Mouse (Mus musculus) mouse trophoblast stem cell (cell line): ENCODE data around the gene Sstr4.

Experiments
- in situ Hi-C, 2 experiments: fragments of 300-500 bp; cut with MseI, MboI; formaldehyde crosslinking; loops; 2 replicates in 1 of 2; 3 replicates in 1 of 2; pipeline ENCODE4 v1.15.1; 2025

Sstr4 gene

GRCm38 (mm10) chr2:148395131-148396051 lies at the start of gene Sstr4:
Gene Sstr4 (plus strand): TSS chr2:148395344.
- in situ Hi-C loops, result no loop called here

- in situ Hi-C loops, result no loop called here
Measured at GRCm38 (mm10) chr2:148345373-148345772, 49.8 kb upstream of the Sstr4 start.

- in situ Hi-C loops, result no loop called here
Measured at GRCm38 (mm10) chr2:148346976-148347375, 48.2 kb upstream of the Sstr4 start.

- in situ Hi-C loops, result no loop called here
Measured at GRCm38 (mm10) chr2:148349509-148350307, 45.4 kb upstream of the Sstr4 start.

GRCm38 (mm10) chr2:148350460-148350859 lies 44.7 kb upstream of the Sstr4 start:
- in situ Hi-C loops, result no loop called here

GRCm38 (mm10) chr2:148352655-148353054 lies 42.5 kb upstream of the Sstr4 start:
- in situ Hi-C loops, result no loop called here

GRCm38 (mm10) chr2:148357145-148357544 lies 38.0 kb upstream of the Sstr4 start:
- in situ Hi-C loops, result no loop called here

GRCm38 (mm10) chr2:148364536-148364935 lies 30.6 kb upstream of the Sstr4 start:
- in situ Hi-C loops, result no loop called here

- in situ Hi-C loops, result no loop called here
Measured at GRCm38 (mm10) chr2:148365227-148365626, 29.9 kb upstream of the Sstr4 start.

GRCm38 (mm10) chr2:148371743-148372630 lies 23.2 kb upstream of the Sstr4 start:
- in situ Hi-C loops, result no loop called here

GRCm38 (mm10) chr2:148373602-148374071 lies 21.5 kb upstream of the Sstr4 start:
- in situ Hi-C loops, result no loop called here

- in situ Hi-C loops, result no loop called here
Measured at GRCm38 (mm10) chr2:148375326-148376150, 19.6 kb upstream of the Sstr4 start.

GRCm38 (mm10) chr2:148378817-148379342 lies 16.3 kb upstream of the Sstr4 start:
- in situ Hi-C loops, result no loop called here

- in situ Hi-C loops, result no loop called here
Measured at GRCm38 (mm10) chr2:148379899-148380413, 15.2 kb upstream of the Sstr4 start.

- in situ Hi-C loops, result no loop called here
Measured at GRCm38 (mm10) chr2:148381076-148381475, 14.1 kb upstream of the Sstr4 start.

GRCm38 (mm10) chr2:148386476-148386875 lies 8.7 kb upstream of the Sstr4 start:
- in situ Hi-C loops, result no loop called here

GRCm38 (mm10) chr2:148386927-148387326 lies 8.2 kb upstream of the Sstr4 start:
- in situ Hi-C loops, result no loop called here

GRCm38 (mm10) chr2:148387652-148388581 lies 7.2 kb upstream of the Sstr4 start:
- in situ Hi-C loops, result no loop called here

- in situ Hi-C loops, result no loop called here
Measured at GRCm38 (mm10) chr2:148393149-148393548, 2.0 kb upstream of the Sstr4 start.
